Mouse (Mus musculus) C2C12 (cell line): ENCODE data around the gene Rps3.

Experiments used
- CTCF ChIP-seq: IDR thresholded peaks from one replicate; pipeline ENCODE4 v1.5.1; 2011; ENCODE audit not compliant: control insufficient read depth, insufficient read depth, insufficient read length
- MYOD1 ChIP-seq: IDR thresholded peaks from one replicate; pipeline ENCODE4 v1.6.1; 2011; ENCODE audit warnings: low read depth; ENCODE audit not compliant: control insufficient read depth, insufficient read length
- MYOG ChIP-seq: IDR thresholded peaks from one replicate; pipeline ENCODE4 v1.6.1; 2011; ENCODE audit not compliant: control insufficient read depth, insufficient read length; ENCODE audit errors: extremely low read depth
- USF1 ChIP-seq: IDR thresholded peaks from one replicate; pipeline ENCODE4 v1.6.1; 2011; ENCODE audit warnings: low read depth, mild to moderate bottlenecking, control low read depth, moderate library complexity

DNA sequence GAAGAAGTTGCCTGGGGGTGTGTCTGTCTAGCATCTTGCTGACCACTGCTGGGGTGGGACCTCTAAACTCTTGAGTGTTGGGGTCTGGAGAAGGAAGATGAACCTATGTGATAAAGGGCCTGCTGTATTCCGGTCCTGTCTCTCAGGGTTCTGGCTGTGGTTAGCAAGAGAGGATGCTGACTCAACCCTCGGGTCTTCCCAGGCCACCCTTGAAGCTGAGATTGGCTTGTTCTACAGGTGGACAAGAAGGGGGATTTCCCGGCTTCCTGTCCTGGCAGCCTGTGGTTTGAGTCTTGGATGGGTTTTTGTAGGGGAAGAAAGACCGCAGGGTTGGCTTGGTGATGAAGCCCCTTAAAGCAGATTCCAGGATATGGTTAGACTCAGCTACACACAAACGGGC lies 54.7 kb downstream of the Rps3 start:
- no peak for TF ChIP-seq CTCF
- no peak for TF ChIP-seq USF1
- no peak for TF ChIP-seq MYOD1
- no peak for TF ChIP-seq MYOG
